Mouse (Mus musculus) fibroblast of lung, adult 2 months (primary cell): ENCODE data around the gene Glra1.

ENCODE experiments used
- DNase-seq: peaks from one replicate; pipeline ENCODE4 v3.0.0-alpha.2; 2011; ENCODE audit warnings: low read depth

The Glra1 gene

GRCm38 (mm10) chr11:55517666-55518065, 90.3 kb downstream of the Glra1 start:
- no peak for DNase-seq

GRCm38 (mm10) chr11:55511374-55511773, 96.6 kb downstream of the Glra1 start:
- no peak for DNase-seq

GRCm38 (mm10) chr11:55505485-55505884, 102.5 kb downstream of the Glra1 start:
- peak; percentile 45 for DNase-seq

GRCm38 (mm10) chr11:55502886-55503285, 105.1 kb downstream of the Glra1 start:
- DNase-seq: no peak

- no peak for DNase-seq
These were observed 106.0 kb downstream of the Glra1 start for GRCm38 (mm10) chr11:55501955-55502531.

GRCm38 (mm10) chr11:55497885-55498284, 110.1 kb downstream of the Glra1 start:
- peak; percentile 34 for DNase-seq

- DNase-seq: no peak
These were observed 111.8 kb downstream of the Glra1 start for GRCm38 (mm10) chr11:55496158-55496557.

GRCm38 (mm10) chr11:55485443-55485842, 122.6 kb downstream of the Glra1 start:
- no peak for DNase-seq

GRCm38 (mm10) chr11:55473219-55473618, 134.8 kb downstream of the Glra1 start:
- DNase-seq: no peak

GRCm38 (mm10) chr11:55471467-55471866, 136.5 kb downstream of the Glra1 start:
- no peak for DNase-seq

GRCm38 (mm10) chr11:55470761-55471160, 137.2 kb downstream of the Glra1 start:
- no peak for DNase-seq

- no peak for DNase-seq
These were observed 137.9 kb downstream of the Glra1 start for GRCm38 (mm10) chr11:55469923-55470691.

GRCm38 (mm10) chr11:55469048-55469843, 138.8 kb downstream of the Glra1 start, which contains the start of gene G3bp1:
Gene G3bp1 (plus strand): TSS chr11:55469685.
- peak; percentile 100 for DNase-seq

- no peak for DNase-seq
These were observed 139.4 kb downstream of the Glra1 start for GRCm38 (mm10) chr11:55468611-55469047.

- DNase-seq: no peak
These were observed 140.0 kb downstream of the Glra1 start for GRCm38 (mm10) chr11:55468012-55468411.

GRCm38 (mm10) chr11:55465177-55465576, 142.8 kb downstream of the Glra1 start:
- DNase-seq: no peak

- DNase-seq: no peak
These were observed 143.3 kb downstream of the Glra1 start for GRCm38 (mm10) chr11:55464707-55465106.
